Mouse (Mus musculus) frontal cortex, postnatal 14 days (tissue): ENCODE measurements around the gene Aatf.

ENCODE experiments used
- DNase-seq, 2 experiments: peaks; one replicate each; pipeline ENCODE4 v3.0.0; 2022; ENCODE audit warnings: low spot score in 2 of 2

The Aatf gene

DNA sequence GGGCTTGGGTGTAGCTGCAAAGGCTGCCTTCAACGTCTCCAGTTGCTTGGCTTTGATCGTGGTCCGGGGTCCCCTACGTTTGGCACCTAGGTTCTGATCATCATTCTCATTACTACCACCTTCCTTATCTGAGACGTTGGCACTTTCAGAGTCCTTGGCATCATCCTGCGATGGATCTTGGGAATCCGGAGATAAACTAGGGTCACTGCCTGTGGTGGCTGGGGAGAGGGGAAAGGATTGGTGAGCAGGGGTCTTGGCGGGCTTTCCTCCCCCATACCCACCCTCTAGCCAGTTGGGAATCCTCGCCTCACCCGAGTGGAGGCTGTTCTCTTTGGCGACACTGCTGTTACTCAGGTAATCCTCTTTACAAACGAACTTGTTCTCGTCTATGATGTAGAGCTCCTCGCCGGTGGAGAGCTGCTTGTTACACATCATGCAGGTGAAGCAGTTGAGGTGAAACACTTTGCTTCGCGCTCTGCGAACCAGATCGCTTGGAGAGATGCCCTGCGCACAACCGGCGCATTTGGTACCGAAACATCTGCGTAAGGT lies 8.5 kb upstream of the Aatf start:
- no peak for DNase-seq

GRCm38 (mm10) chr11:84521071-84521390 lies 7.7 kb upstream of the Aatf start:
- DNase-seq: no peak

GRCm38 (mm10) chr11:84520269-84521070 lies 7.1 kb upstream of the Aatf start:
- DNase-seq: no peak

GRCm38 (mm10) chr11:84519576-84520268 lies 6.4 kb upstream of the Aatf start:
- DNase-seq: no peak

DNA sequence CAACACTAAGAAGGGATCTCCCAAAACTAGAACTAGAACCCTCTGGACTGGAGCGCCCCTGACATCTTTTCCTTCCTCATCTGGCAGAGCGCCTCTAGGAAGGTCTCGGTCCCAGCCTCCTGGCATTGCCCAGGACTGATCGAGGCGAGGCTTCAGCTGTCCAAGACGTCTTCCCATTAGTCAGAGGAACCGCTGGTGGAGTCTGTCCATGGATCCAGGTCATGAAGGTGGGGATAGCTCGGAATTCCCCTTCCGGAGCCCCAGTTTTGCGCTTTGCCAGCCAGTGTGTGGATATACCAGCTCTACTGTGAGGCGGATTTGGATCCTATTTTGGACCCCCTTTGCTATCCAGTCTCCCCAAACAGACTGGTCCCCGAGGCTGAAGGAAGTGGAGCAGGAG lies 5.7 kb upstream of the Aatf start:
- no peak for DNase-seq

DNA sequence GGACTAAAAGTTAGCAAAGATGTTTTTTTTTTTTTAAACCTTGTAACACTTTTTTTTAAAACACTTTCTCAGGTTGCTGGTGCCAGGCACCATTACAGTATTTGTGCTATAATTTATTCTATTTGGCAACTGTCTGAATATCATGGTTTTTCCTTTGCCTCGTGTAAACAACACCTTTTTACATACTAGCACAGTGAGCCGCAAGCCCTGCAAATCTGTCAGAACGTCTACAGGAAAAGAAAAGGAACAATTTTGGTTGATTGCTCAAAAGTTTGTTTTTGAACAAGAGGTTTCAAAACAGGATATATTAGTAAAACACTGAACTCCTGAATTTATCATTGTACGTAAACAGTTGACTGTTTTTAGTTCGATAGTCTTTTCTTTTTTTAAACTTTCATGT lies 4.9 kb upstream of the Aatf start:
- no peak for DNase-seq

GRCm38 (mm10) chr11:84517431-84517830 lies 4.1 kb upstream of the Aatf start:
- DNase-seq: no peak

DNA sequence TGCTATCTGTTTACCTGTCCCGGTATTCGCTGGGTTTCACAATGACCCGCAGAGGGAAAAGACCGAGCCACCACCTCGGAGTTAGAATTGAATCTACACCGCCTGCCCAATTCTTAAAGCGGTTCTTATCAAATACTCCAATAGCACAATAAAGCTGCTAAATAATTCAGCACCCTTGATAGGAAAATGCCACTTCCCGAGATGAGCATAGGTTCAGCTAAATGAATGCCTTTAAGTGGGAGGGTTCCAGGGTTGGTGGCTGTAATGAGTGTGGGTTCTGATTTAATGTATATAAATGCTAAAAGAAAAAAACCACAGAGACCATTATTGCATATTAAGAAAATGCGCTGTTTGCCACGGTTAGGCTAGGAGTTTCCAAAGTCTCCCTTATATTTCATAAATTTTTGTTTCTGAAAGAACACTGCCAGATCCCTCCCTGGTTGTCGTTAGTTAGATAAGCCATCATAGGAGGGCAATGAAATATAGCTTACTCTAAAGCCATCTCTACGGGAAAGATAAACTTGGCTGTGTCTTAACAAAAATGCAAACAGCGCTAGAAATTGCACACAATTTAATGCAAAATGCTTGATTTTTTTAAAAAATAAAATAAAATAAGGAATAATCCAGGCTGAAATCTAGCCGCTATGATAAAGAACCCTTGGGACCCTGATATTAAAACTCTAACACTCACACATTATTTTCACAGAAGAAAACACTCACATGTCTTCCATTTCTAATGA lies 3.3 kb upstream of the Aatf start:
- DNase-seq: no peak

DNA sequence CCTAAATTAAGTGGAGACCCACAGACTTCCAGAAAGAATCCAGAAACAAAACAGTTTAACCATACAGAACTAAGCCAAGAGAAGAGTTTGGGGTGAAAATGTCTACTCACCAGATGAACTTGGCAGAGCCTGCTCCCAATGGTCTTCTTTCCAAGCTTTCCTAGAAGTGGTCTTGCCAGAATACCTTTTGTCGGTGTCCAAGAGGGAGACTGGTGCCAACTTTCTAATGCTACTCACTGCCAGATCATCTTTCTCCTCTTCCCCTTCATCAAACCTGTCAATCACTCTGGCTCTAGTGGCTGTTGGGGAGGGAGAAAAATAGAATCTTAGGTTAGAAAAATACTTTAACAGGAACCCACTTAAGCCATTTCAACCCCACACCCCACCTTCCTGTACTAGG lies 1.3 kb downstream of the Aatf start:
- DNase-seq: no peak

DNA sequence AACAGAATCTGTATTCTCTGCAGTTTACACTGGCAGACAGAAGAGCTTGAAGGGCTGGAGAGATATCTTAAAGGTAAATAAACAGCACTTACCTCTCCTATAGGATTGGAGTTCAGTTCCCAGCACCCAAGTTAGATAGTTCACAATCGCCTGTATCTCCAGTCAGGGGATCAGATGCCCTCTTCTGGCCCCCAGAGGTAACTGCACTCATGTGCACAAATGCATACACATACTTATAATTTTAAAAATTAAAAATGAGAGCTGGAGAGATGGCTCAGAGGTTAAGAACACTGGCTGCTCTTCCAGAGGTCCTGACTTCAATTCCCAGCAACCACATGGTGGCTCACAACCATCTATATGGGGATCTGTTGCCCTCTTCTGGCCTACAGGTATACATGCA lies 9.0 kb downstream of the Aatf start:
- DNase-seq: no peak

DNA sequence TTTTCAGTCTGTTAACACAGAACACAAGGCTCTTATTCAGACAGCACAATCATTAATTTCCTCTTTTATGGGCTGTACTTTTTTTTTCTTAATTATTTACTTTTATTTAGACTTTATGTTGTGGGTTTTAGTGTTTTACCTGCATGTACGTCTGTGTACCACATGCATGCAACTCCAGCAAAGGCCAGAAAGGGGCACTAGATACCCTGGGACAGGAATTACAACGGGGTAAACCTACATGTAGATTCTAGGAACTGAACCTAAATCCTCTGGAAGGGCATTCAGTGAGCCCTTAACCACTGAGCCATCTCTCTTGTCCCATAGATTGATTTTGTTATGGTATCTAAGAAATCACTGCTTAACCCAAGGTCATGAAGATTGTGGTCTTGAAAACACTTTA lies 15.4 kb downstream of the Aatf start:
- no peak for DNase-seq

- DNase-seq: no peak
Observed at GRCm38 (mm10) chr11:84496901-84497300, 16.4 kb downstream of the Aatf start.

GRCm38 (mm10) chr11:84495774-84496173 lies 17.5 kb downstream of the Aatf start:
- DNase-seq: no peak

DNA sequence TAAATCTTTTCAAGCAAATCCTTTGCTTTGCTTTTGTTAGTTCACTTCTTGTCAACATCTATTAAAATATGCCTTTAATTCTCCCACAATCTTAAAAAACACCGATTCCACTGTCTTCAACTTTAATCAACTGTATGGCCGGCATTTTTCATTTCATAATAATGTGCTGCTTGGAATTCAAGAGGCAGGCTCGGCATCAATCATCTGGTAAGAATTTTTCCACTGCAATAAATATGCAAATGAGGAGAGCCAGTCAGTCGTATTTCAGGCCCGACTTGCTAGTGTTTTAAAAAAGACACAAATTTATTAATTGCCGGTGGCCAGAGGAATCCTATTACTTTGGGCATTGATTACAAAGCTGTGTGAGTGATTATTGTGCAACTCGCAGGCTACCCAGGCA lies 31.7 kb downstream of the Aatf start:
- DNase-seq: no peak

GRCm38 (mm10) chr11:84480451-84480850 lies 32.9 kb downstream of the Aatf start:
- no peak for DNase-seq

DNA sequence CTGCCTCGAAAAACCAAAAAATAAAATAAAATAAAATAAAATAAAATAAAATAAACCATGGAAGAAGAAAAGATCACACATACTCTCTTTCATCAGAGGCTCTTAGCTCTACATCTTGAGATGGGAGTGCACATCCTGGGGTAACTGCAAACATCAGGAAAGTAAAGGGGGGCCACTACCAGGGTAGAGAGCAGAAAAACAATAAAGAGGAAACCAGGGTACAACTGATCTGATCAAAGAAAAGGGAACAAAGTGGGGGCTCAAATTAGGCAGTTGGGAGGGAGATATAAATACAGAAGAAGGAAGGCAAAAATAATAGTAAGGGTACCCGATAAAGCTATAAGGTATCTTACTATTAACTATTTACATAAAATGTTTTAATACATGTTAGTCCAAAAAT lies 36.7 kb downstream of the Aatf start:
- DNase-seq: no peak

- no peak for DNase-seq
Observed at GRCm38 (mm10) chr11:84475991-84476390, 37.3 kb downstream of the Aatf start.

DNA sequence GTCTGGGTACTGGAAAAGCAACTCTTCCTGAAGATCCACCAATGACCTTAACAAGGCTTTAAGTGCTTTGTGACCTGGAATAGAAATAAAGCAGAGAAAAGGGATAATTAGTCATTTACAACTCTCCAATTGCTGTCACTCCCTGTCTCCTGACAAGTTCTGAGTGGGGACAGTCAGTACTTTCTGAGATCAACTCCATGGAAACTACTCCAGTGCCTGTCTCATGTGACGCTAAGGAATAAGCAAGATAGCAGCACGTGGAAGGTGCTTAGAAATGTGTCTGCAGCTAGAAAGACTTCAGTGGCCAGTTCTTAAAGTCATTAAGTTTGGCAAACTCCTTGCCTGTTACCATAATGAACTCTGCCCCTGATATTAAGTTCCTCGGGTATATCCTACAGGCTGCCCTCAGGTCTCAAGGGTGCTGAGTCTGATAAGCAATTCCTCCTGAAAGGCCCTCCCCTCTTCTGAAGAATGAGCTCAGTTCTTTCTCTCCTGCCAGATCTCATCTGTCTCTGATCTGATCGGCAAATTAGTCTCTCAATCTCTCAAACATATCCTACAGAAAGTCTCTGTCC lies 40.1 kb downstream of the Aatf start:
- DNase-seq: no peak

GRCm38 (mm10) chr11:84464571-84464970 lies 48.8 kb downstream of the Aatf start:
- no peak for DNase-seq

DNA sequence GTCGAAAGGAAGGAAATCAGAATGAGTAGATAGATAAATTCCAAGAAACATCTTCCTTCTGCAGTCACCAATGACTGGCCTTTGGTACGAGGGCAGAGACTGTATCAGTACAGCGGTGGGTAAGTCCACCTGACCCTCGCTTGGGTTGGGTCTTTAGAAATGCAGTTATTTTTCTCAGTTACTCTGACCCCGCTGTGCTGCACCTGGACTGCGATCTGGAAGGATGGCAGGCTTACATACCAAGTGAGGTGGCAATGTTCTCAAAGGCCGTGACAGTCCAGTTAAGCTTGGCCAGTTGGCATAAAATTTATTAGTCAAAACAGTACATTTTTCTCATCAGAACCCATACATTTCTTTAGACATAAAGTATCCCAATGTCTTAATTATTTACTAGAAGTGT lies 59.4 kb downstream of the Aatf start:
- DNase-seq: no peak

- no peak for DNase-seq
Observed at GRCm38 (mm10) chr11:84442554-84443331, 70.6 kb downstream of the Aatf start.
